Mouse (Mus musculus) lung, adult 2 months (tissue): ENCODE data around the gene Cul4a.

ENCODE experiments used
- CTCF ChIP-seq: fragments of 200-500 bp; IDR thresholded peaks from 2 replicates; pipeline ENCODE4 v1.5.1; 2011; ENCODE audit warnings: mild to moderate bottlenecking, low read length, control low read depth; ENCODE audit not compliant: insufficient read depth
- POLR2A ChIP-seq: fragments of 200-500 bp; IDR thresholded peaks from 2 replicates; pipeline ENCODE4 v1.6.1; 2011; ENCODE audit warnings: low read depth, mild to moderate bottlenecking, control low read depth, low read length, borderline replicate concordance; ENCODE audit errors: extremely low read depth

DNA sequence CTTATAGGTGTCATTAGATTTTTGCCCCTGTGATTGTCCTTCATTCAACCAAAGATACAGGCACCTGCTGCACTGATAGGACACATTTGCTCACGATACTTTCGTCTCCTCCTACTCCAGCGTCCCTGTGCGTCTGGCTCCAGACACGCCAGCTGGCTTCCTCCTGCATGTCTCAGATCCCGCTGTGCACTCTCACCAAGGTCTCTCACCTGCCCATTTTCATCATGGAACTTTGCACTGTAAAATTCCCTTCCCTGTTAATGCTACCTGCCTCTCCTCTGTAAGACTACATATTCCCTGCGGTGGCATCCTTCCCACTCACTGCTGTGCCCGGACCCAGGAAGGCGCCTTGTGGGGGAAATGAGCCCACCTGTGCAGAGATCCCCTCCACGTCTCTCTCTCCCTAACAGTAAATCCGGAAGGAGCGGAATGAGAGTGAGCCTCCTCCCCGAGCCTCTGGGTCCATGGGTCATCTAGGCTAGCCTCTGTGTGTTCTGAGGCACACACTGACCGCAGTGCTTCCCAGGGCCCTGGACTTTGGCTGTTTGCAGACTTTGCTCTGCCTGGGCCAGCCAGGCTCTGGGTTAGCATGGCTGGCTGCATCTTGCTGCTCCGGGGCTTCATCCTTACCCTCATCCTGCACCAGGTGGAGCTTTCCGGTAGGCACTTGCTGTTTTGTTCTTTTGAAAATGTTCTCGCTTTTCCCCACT lies 44.8 kb upstream of the Cul4a start, which contains the start of gene Proz:
- TF ChIP-seq POLR2A (no peak), CTCF (no peak)
